Mouse (Mus musculus) midbrain, embryonic 15.5 days (tissue): ENCODE data around the gene Mcur1. TPM values are rescaled to one million over a fixed set of nuclear protein-coding genes. Genes with fewer than 3 reads are reported as not detected.

Experiments
- ATAC-seq: fragments of 200-750 bp; cut with Nextera tagmentation; replicated peaks from 2 replicates; pipeline ENCODE4 v1.8.0; 2017; ENCODE audit warnings: moderate TSS enrichment
- H3K27ac ChIP-seq: fragments of 300-500 bp; sonication (generic); 2 replicates; pipeline ENCODE4 v1.5.1; 2015; ENCODE audit warnings: mild to moderate bottlenecking, inconsistent platforms
- H3K27me3 ChIP-seq: fragments of 300-500 bp; sonication (generic); replicated peaks from 2 replicates; pipeline ENCODE4 v1.6.1; 2015; ENCODE audit warnings: inconsistent platforms
- H3K36me3 ChIP-seq: fragments of 300-500 bp; sonication (generic); replicated peaks from 2 replicates; pipeline ENCODE4 v1.6.1; 2015; ENCODE audit warnings: inconsistent platforms
- H3K4me1 ChIP-seq: fragments of 300-500 bp; sonication (generic); 2 replicates; pipeline ENCODE4 v1.6.1; 2015; ENCODE audit warnings: inconsistent platforms
- H3K4me2 ChIP-seq: fragments of 300-500 bp; sonication (generic); 2 replicates; pipeline ENCODE4 v1.6.1; 2015; ENCODE audit warnings: inconsistent platforms, mild to moderate bottlenecking, moderate library complexity
- H3K4me3 ChIP-seq: fragments of 300-500 bp; sonication (generic); 2 replicates; pipeline ENCODE4 v1.5.1; 2015; ENCODE audit warnings: mild to moderate bottlenecking, inconsistent platforms
- H3K9ac ChIP-seq: fragments of 300-500 bp; sonication (generic); 2 replicates; pipeline ENCODE4 v1.6.1; 2015; ENCODE audit warnings: mild to moderate bottlenecking, inconsistent platforms
- H3K9me3 ChIP-seq: fragments of 300-500 bp; sonication (generic); 2 replicates; pipeline ENCODE4 v1.6.1; 2016; ENCODE audit warnings: inconsistent platforms
- WGBS: fragments of 180-500 bp; shearing (Covaris S2); methylation state at CpG from one replicate; pipeline ENCODE4 v1.1.7; 2015; ENCODE audit warnings: mixed read lengths; 5-methylcytosine and 5-hydroxymethylcytosine counted together
- polyA plus RNA-seq: library from polyadenylated mRNA; unstranded; fragments of >200 nt; fragmentation: Nextera tagmentation; extraction: Ambion mirVana; gene quantifications from 2 replicates; pipeline ENCODE4 v1.2.1, GENCODE M21; 2015

Gene Mcur1
- polyA plus RNA-seq, 1 experiment from 2014 or later, result 6.4 TPM

DNA sequence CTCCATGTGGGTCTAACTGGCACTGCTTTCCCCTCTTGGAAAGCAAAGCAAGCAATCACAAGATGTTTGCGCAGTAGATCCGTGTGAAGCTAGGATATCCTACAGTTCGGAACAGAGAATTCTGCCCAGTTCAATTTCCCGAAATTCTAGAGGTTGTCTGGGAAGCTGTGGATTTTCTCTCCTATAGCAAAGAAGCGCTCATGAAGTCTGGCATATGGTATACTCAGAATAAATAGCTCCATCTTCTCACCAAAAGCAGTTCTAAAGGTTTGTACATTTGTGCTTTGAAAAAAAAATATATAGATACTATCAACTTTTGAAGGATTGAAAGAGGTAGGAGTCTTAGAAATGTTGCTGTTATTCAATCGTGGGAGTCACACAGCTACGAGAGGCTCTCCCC is 64.3 kb downstream of the Mcur1 start:
- Histone ChIP-seq H3K4me2 (no peak overlapping the region), H3K4me3 (no peak overlapping the region), H3K9ac (no peak overlapping the region), H3K36me3 (no peaks in the 10 kb centered on the region), H3K9me3 (no peaks in the 10 kb centered on the region), H3K27me3 (no peaks in the 10 kb centered on the region), H3K4me1 (peaks cover 8% of the 10 kb centered on the region), H3K27ac (no peak overlapping the region)
- 93% methylated on average over 7 of the region's 7 CpGs for WGBS
- ATAC-seq, result no peak

DNA sequence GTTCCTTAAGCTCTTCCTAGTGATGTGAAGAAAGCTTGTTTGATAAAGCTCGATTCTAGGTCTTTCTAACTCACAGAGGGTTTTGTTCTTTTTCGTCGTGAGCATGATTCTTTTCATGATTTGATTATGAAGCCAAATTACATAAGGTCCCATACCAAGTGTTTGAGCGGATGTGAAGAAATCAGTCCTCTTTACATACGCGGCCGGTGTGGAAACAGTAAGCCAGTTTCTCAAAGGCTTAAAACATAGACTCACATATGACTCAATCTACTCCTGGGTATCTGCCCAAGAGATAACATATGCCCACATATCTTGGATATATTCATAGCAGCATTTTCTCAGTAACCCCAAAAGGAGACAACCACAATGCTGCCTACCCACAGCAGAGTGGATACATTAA is 66.3 kb downstream of the Mcur1 start:
- Histone ChIP-seq H3K27me3 (no peaks in the 10 kb centered on the region), H3K9ac (no peak overlapping the region), H3K4me2 (no peak overlapping the region), H3K4me3 (no peak overlapping the region), H3K27ac (no peak overlapping the region), H3K36me3 (no peaks in the 10 kb centered on the region), H3K9me3 (no peaks in the 10 kb centered on the region), H3K4me1 (peaks cover 8% of the 10 kb centered on the region)
- WGBS, result 93% methylated on average over 7 of the region's 7 CpGs
- ATAC-seq, result no peak

DNA sequence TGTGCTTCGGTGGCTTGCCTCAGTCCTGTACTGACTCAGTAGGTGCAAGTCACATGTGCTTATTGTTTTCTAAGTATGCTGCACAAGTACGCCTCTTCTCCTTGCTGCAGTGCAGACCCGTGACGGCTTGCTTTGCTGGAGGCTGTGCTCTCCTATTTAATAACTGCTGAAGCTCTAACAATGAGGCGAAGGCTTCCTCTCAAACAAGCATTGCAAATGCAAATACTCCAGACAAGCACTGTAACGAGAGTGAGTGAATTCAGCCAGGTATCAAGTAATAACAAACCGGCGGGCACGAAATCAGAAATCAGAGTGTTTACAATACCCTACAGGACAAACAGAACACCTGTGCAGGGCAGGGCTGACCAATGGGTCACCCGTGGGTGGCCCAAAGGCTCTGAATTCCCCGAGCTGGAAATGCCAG is 66.9 kb downstream of the Mcur1 start:
- peak; percentile 78 for ATAC-seq
- Histone ChIP-seq H3K27ac (peak overlapping the region; percentile 56), H3K4me2 (no peak overlapping the region), H3K4me1 (peaks cover 8% of the 10 kb centered on the region), H3K9me3 (no peaks in the 10 kb centered on the region), H3K9ac (no peak overlapping the region), H3K36me3 (no peaks in the 10 kb centered on the region), H3K27me3 (no peaks in the 10 kb centered on the region), H3K4me3 (no peak overlapping the region)
- 42% methylated on average over 11 of the region's 11 CpGs for WGBS

Other genes with a start within 250 kb of the Mcur1 start
- 38.9 and 39.9 TPM in 2 replicates for gene Sirt5, start 194.7 kb downstream of the Mcur1 start, polyA plus RNA-seq
- 155 and 160 TPM in 2 replicates for gene Nol7, start 161.8 kb downstream of the Mcur1 start, polyA plus RNA-seq
- gene Ranbp9, start 78.9 kb downstream of the Mcur1 start, polyA plus RNA-seq, result 11.5 and 13.3 TPM in 2 replicates
- 29.4 and 32.8 TPM in 2 replicates for gene Rnf182, start 55.5 kb upstream of the Mcur1 start, polyA plus RNA-seq
- 20.3 and 20.4 TPM in 2 replicates for gene Cd83, start 224.6 kb upstream of the Mcur1 start, polyA plus RNA-seq